Mouse (Mus musculus): ENCODE data around the gene Tmem116. TPM values are rescaled to one million over a fixed set of nuclear protein-coding genes. Genes with fewer than 3 reads are reported as not detected.
A peak's percentile ranks its signal among the peaks of the same experiment; 100 is the strongest.

The Tmem116 gene
- polyA plus RNA-seq, 1 experiment from 2014 or later: 2.6 TPM

- Histone ChIP-seq H3K36me3 (ENCODE audit: control insufficient read depth, insufficient read depth, low read length) (peaks cover 93% of the 10 kb centered on the region), H3K9ac (ENCODE audit: low read depth, low read length) (no peak overlapping the region), H3K4me1 (ENCODE audit: control insufficient read depth, insufficient read depth, low read length) (no peaks in the 10 kb centered on the region), H3K27me3 (replicated peaks; ENCODE audit: control insufficient read depth, insufficient read depth, low read length) (no peaks in the 10 kb centered on the region), H3K4me2 (ENCODE audit: low read depth, low read length) (no peak overlapping the region), H3K27ac (replicated peaks; ENCODE audit: low read depth, low read length) (no peak overlapping the region), H3K9me3 (ENCODE audit: control insufficient read depth, low read length) (no peaks in the 10 kb centered on the region), H3K4me3 (ENCODE audit: low read depth, low read length) (no peak overlapping the region)
- DNase-seq (ENCODE audit: low spot score) (no peak), ATAC-seq (ENCODE audit: low read depth) (no peak)
- 94% methylated on average over 3 of the region's 3 CpGs for WGBS
Observed at GRCm38 (mm10) chr5:121443548-121443947, 8.1 kb upstream of the Tmem116 start.

- Histone ChIP-seq H3K27ac (replicated peaks; ENCODE audit: low read depth, low read length) (no peak overlapping the region), H3K9me3 (ENCODE audit: control insufficient read depth, low read length) (no peaks in the 10 kb centered on the region), H3K4me3 (ENCODE audit: low read depth, low read length) (no peak overlapping the region), H3K36me3 (ENCODE audit: control insufficient read depth, insufficient read depth, low read length) (peaks cover 92% of the 10 kb centered on the region), H3K4me2 (ENCODE audit: low read depth, low read length) (no peak overlapping the region), H3K4me1 (ENCODE audit: control insufficient read depth, insufficient read depth, low read length) (no peaks in the 10 kb centered on the region), H3K27me3 (replicated peaks; ENCODE audit: control insufficient read depth, insufficient read depth, low read length) (no peaks in the 10 kb centered on the region), H3K9ac (ENCODE audit: low read depth, low read length) (no peak overlapping the region)
- 94% methylated on average over 5 of the region's 5 CpGs for WGBS
- ATAC-seq (ENCODE audit: low read depth): no peak
- no peak for DNase-seq (ENCODE audit: low spot score)
Observed at GRCm38 (mm10) chr5:121444870-121445269, 6.8 kb upstream of the Tmem116 start.

GRCm38 (mm10) chr5:121448450-121448849 is 3.2 kb upstream of the Tmem116 start:
- peaks cover 5% of the 10 kb centered on the region for H3K4me1 ChIP-seq (ENCODE audit: control insufficient read depth, insufficient read depth, low read length)
- H3K4me2 ChIP-seq (ENCODE audit: low read depth, low read length): no peak overlapping the region
- 91% methylated on average over 3 of the region's 3 CpGs for WGBS
- H3K36me3 ChIP-seq (ENCODE audit: control insufficient read depth, insufficient read depth, low read length): peaks cover 64% of the 10 kb centered on the region
- H3K9me3 ChIP-seq (ENCODE audit: control insufficient read depth, low read length): no peaks in the 10 kb centered on the region
- DNase-seq (ENCODE audit: low spot score) (no peak), ATAC-seq (ENCODE audit: low read depth) (no peak)
- no peaks in the 10 kb centered on the region for H3K27me3 ChIP-seq (replicated peaks; ENCODE audit: control insufficient read depth, insufficient read depth, low read length)
- H3K9ac ChIP-seq (ENCODE audit: low read depth, low read length): no peak overlapping the region
- no peak overlapping the region for H3K27ac ChIP-seq (replicated peaks; ENCODE audit: low read depth, low read length)
- H3K4me3 ChIP-seq (ENCODE audit: low read depth, low read length): no peak overlapping the region

- no peak overlapping the region for H3K4me2 ChIP-seq (ENCODE audit: low read depth, low read length)
- H3K27me3 ChIP-seq (replicated peaks; ENCODE audit: control insufficient read depth, insufficient read depth, low read length): no peaks in the 10 kb centered on the region
- no peak overlapping the region for H3K27ac ChIP-seq (replicated peaks; ENCODE audit: low read depth, low read length)
- DNase-seq (ENCODE audit: low spot score) (peak; percentile 56), ATAC-seq (ENCODE audit: low read depth) (no peak)
- H3K4me1 ChIP-seq (ENCODE audit: control insufficient read depth, insufficient read depth, low read length): peaks cover 8% of the 10 kb centered on the region
- no peak overlapping the region for H3K4me3 ChIP-seq (ENCODE audit: low read depth, low read length)
- no peak overlapping the region for H3K9ac ChIP-seq (ENCODE audit: low read depth, low read length)
- no peaks in the 10 kb centered on the region for H3K9me3 ChIP-seq (ENCODE audit: control insufficient read depth, low read length)
- H3K36me3 ChIP-seq (ENCODE audit: control insufficient read depth, insufficient read depth, low read length): peaks cover 48% of the 10 kb centered on the region
- 63% methylated on average over 6 of the region's 6 CpGs for WGBS
Observed at GRCm38 (mm10) chr5:121449976-121450375, 1.7 kb upstream of the Tmem116 start.

- peaks cover 8% of the 10 kb centered on the region for H3K4me1 ChIP-seq (ENCODE audit: control insufficient read depth, insufficient read depth, low read length)
- peak overlapping the region; percentile 84; the same call in 1 of the 2 replicates for H3K4me2 ChIP-seq (ENCODE audit: low read depth, low read length)
- H3K9me3 ChIP-seq (ENCODE audit: control insufficient read depth, low read length): no peaks in the 10 kb centered on the region
- DNase-seq (ENCODE audit: low spot score) (no peak), ATAC-seq (ENCODE audit: low read depth) (no peak)
- 81% methylated on average over 9 of the region's 9 CpGs for WGBS
- H3K4me3 ChIP-seq (ENCODE audit: low read depth, low read length): no peak overlapping the region
- H3K9ac ChIP-seq (ENCODE audit: low read depth, low read length): no peak overlapping the region; the same call in 1 of the 2 replicates
- H3K36me3 ChIP-seq (ENCODE audit: control insufficient read depth, insufficient read depth, low read length): peaks cover 43% of the 10 kb centered on the region
- H3K27ac ChIP-seq (replicated peaks; ENCODE audit: low read depth, low read length): no peak overlapping the region
- no peaks in the 10 kb centered on the region for H3K27me3 ChIP-seq (replicated peaks; ENCODE audit: control insufficient read depth, insufficient read depth, low read length)
Observed at GRCm38 (mm10) chr5:121450476-121450875, 1.2 kb upstream of the Tmem116 start.

GRCm38 (mm10) chr5:121451203-121451602 is 490 bp upstream of the Tmem116 start:
- peaks cover 36% of the 10 kb centered on the region for H3K36me3 ChIP-seq (ENCODE audit: control insufficient read depth, insufficient read depth, low read length)
- H3K4me3 ChIP-seq (ENCODE audit: low read depth, low read length): peak overlapping the region; percentile 98
- H3K9ac ChIP-seq (ENCODE audit: low read depth, low read length): peak overlapping the region; percentile 98
- H3K4me1 ChIP-seq (ENCODE audit: control insufficient read depth, insufficient read depth, low read length): peaks cover 8% of the 10 kb centered on the region
- peak overlapping the region; percentile 84 for H3K4me2 ChIP-seq (ENCODE audit: low read depth, low read length)
- no peaks in the 10 kb centered on the region for H3K9me3 ChIP-seq (ENCODE audit: control insufficient read depth, low read length)
- H3K27me3 ChIP-seq (replicated peaks; ENCODE audit: control insufficient read depth, insufficient read depth, low read length): no peaks in the 10 kb centered on the region
- peak overlapping the region; percentile 97; the same call in 1 of the 2 replicates for H3K27ac ChIP-seq (replicated peaks; ENCODE audit: low read depth, low read length)
- no peak for DNase-seq (ENCODE audit: low spot score)
- ATAC-seq (ENCODE audit: low read depth): no peak
- WGBS: 25% methylated on average over 8 of the region's 8 CpGs

- ATAC-seq (ENCODE audit: low read depth): peak; percentile 93
- Histone ChIP-seq H3K27ac (replicated peaks; ENCODE audit: low read depth, low read length) (peak within 1 kb of the TSS; percentile 97), H3K9ac (ENCODE audit: low read depth, low read length) (peak within 1 kb of the TSS; percentile 98), H3K9me3 (ENCODE audit: control insufficient read depth, low read length) (no peaks in the 10 kb centered on the region), H3K27me3 (replicated peaks; ENCODE audit: control insufficient read depth, insufficient read depth, low read length) (no peaks in the 10 kb centered on the region), H3K4me2 (ENCODE audit: low read depth, low read length) (peak within 1 kb of the TSS; percentile 84), H3K36me3 (ENCODE audit: control insufficient read depth, insufficient read depth, low read length) (peaks cover 26% of the 10 kb centered on the region), H3K4me1 (ENCODE audit: control insufficient read depth, insufficient read depth, low read length) (peaks cover 8% of the 10 kb centered on the region), H3K4me3 (ENCODE audit: low read depth, low read length) (peak within 1 kb of the TSS; percentile 98)
- DNase-seq (ENCODE audit: low spot score): peak; percentile 97
- under 1% methylated on average over 27 of the region's 97 CpGs for WGBS
Observed at GRCm38 (mm10) chr5:121452026-121452869, 555 bp downstream of the Tmem116 start, which contains the start of gene Erp29. TSS of gene Erp29 (minus strand) at chr5:121452506.

GRCm38 (mm10) chr5:121452906-121453305 is 1.2 kb downstream of the Tmem116 start:
- ATAC-seq (ENCODE audit: low read depth) (0 out of 2 replicates have a peak, but pooled peaks have one; percentile 0), DNase-seq (ENCODE audit: low spot score) (peak; percentile 32)
- Histone ChIP-seq H3K4me2 (ENCODE audit: low read depth, low read length) (peak overlapping the region; percentile 84), H3K9me3 (ENCODE audit: control insufficient read depth, low read length) (no peaks in the 10 kb centered on the region), H3K36me3 (ENCODE audit: control insufficient read depth, insufficient read depth, low read length) (peaks cover 19% of the 10 kb centered on the region), H3K4me3 (ENCODE audit: low read depth, low read length) (peak overlapping the region; percentile 98), H3K4me1 (ENCODE audit: control insufficient read depth, insufficient read depth, low read length) (peaks cover 8% of the 10 kb centered on the region), H3K27me3 (replicated peaks; ENCODE audit: control insufficient read depth, insufficient read depth, low read length) (no peaks in the 10 kb centered on the region), H3K27ac (replicated peaks; ENCODE audit: low read depth, low read length) (peak overlapping the region; percentile 96), H3K9ac (ENCODE audit: low read depth, low read length) (peak overlapping the region; percentile 98)
- WGBS: 6% methylated on average over 9 of the region's 9 CpGs
